Mouse (Mus musculus) bone marrow macrophage, adult 2 months (primary cell): ENCODE data around the gene Elfn1. TPM values are rescaled to one million over a fixed set of nuclear protein-coding genes. Genes with fewer than 3 reads are reported as not detected.

Experiments
- H3K27ac ChIP-seq: 2 replicates; pipeline ENCODE4 v1.5.1; 2012; ENCODE audit warnings: low read depth, low read length; ENCODE audit not compliant: insufficient read depth
- H3K4me1 ChIP-seq: 2 replicates; pipeline ENCODE4 v1.6.1; 2012; ENCODE audit warnings: low read length; ENCODE audit not compliant: control insufficient read depth, insufficient read depth
- H3K4me3 ChIP-seq: 2 replicates; pipeline ENCODE4 v1.5.1; 2012; ENCODE audit warnings: mild to moderate bottlenecking, low read length, moderate library complexity; ENCODE audit not compliant: insufficient read depth
- CTCF ChIP-seq: IDR thresholded peaks from 2 replicates; pipeline ENCODE4 v1.5.1; 2012; ENCODE audit warnings: low read depth, mild to moderate bottlenecking, low read length, moderate library complexity
- POLR2A ChIP-seq: IDR thresholded peaks from 2 replicates; pipeline ENCODE4 v1.6.1; 2012; ENCODE audit warnings: mild to moderate bottlenecking, low read depth, low read length, borderline replicate concordance
- polyA plus RNA-seq: library from polyadenylated mRNA; stranded (reverse); fragments of >200 nt; gene quantifications from 2 replicates; pipeline ENCODE4 v1.2.4, GENCODE M21; 2012; ENCODE audit not compliant: missing spikeins, insufficient read depth, insufficient read length

The Elfn1 gene
- not detected in 2 replicates for polyA plus RNA-seq

DNA sequence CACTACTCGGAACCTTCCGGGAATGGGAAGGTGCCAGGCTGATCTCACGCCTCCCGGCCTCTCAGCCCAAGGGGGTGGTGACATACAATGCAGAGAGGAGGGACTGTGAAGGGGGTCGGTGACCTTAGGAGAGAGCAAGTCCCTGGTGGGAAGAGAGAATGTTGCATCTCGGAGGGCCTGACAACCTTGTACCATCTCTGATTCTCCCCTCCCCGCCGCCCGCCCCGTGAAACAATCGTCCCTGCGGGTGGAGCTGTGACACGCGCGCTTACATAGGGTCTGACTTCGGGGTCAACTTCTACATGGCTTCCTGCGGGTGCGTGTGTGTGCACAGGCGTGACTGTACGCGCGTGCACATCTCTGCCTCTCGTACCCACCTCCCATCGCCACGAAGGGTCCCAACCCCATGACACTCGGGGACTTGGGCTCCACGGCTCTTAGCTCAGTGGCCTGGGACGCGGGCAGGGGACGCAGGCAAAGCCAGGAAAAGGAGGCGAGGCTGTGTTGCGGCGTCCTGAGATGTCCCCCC is at the start of gene Elfn1:
TSS of gene Elfn1 (plus strand) at position 230 of the 529 bp plus-strand sequence.
- Histone ChIP-seq H3K4me3 (peak within 1 kb of the TSS; percentile 32), H3K4me1 (no peaks in the 10 kb centered on the region), H3K27ac (no peak within 1 kb of the TSS)
- no peak for TF ChIP-seq POLR2A
- TF ChIP-seq CTCF: no peak

DNA sequence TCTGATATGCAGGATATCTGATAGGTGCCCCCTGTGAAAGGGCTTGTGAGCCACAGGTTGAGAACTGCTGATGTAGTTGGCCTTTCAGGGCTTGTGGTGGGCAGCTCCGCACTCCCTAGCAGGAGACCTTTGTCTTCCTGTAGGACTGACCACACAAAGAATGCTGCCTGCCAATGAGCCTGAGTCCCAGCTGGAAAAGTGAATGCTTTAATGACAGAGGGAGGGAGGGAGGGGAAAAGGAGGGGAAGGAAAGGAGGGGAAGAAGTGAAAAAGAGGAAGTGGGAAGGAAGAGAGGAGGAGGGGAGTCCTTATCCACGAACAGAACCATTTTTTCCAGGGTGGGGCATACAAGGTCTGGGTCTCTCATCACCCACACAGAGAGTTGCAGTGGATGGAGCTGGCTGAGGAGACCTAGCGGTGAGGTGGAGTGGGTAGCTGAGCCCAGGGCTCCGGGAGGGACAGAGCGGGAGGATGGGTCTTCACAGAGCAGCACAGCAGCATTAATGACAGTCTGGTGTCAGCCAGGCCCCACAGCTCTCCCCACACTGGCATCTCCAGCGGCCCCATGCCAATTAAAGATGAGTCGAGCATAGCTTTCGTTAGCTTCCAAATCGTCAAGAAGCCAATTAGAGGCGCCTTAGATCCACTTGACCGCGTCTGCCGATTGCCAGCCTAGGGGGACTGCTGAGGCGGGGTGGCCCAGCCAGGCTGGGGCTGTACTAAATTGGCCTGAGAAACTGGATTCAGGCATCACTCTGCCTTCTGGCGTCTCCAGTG is 47.2 kb upstream of the Elfn1 start:
- no peak for TF ChIP-seq CTCF
- TF ChIP-seq POLR2A: no peak
- Histone ChIP-seq H3K4me3 (no peak overlapping the region), H3K4me1 (no peaks in the 10 kb centered on the region), H3K27ac (no peak overlapping the region)

DNA sequence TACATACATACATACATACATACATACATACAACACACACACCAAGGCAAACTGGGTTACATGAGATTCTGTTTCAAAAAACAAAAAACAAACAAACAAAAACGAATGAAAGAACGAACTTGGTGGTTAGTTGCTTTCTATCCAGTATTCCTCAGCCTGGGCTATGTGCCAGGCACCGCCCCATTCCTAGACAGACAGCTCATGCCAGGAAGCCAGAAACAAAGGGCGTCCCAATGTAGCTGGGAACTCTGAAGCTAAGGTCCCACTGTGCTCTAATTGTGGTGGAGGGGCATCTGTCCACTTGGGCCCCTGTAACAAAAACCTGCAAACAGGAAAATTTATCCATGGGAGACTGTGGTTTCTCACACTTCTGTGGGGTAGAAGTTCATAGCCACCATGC is 45.0 kb upstream of the Elfn1 start:
- Histone ChIP-seq H3K27ac (no peak overlapping the region), H3K4me3 (no peak overlapping the region), H3K4me1 (no peaks in the 10 kb centered on the region)
- TF ChIP-seq CTCF: no peak
- no peak for TF ChIP-seq POLR2A

DNA sequence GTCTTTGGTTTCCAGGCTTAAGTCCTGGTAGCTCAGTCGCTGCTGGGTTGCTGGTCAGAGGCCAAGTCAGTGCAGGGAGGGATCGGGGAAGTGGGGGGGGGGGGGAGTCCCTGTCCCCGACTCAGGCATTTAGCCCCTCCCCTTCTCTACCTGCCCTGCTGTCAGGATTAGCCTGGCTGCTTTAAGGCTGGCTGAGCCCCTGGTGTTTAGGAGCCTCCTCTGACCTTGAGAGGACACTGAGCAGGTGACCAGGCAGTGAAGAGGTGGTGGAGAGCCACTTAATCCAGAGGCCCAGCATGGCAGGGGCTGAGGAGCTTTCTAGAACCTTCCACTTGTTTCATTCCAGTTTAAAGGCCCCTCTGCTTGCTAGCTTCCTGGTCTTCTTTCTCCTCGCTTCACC is 36.9 kb upstream of the Elfn1 start:
- Histone ChIP-seq H3K27ac (no peak overlapping the region), H3K4me3 (no peak overlapping the region), H3K4me1 (no peaks in the 10 kb centered on the region)
- no peak for TF ChIP-seq POLR2A
- no peak for TF ChIP-seq CTCF

DNA sequence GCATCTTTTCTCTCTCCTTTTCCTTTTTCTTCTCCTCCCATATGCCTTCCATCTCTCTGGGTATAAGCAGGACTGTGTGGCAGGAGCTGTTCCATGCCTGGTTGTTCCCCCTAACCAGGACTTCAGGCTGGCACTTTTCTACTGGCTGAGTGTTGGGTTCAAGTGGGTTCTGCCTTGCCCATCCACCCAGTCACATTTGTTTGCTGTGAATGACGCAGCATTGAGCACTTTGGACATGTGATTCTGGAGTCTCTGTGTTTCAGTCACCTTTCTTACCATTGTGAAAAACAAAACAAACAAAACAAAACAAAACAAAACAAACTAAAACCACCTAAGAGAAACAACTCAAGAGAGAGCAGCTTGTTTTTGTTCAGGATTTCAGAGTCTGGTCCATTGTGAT is 36.2 kb upstream of the Elfn1 start:
- no peak for TF ChIP-seq CTCF
- no peak overlapping the region for H3K4me3 ChIP-seq
- H3K4me1 ChIP-seq: no peaks in the 10 kb centered on the region
- no peak overlapping the region for H3K27ac ChIP-seq

DNA sequence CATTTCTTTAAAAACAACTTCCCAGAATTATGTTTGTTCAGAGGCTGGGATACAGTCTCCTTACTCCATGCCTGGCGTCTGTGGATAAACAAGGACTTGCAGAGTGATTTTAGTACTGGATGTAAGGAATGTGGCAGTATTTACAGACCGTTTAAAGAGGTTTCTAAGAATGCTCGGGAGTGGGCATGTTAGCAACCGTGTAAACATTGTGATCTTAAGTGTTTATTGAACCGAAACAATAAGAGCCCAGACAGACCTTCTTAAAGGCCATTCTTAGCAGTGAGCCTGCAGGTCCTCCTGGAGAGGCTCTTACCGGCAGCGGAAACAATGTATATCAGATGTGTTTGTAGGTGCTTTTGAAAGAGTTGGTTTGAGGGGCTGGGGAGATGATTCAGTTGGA is 30.2 kb upstream of the Elfn1 start:
- no peaks in the 10 kb centered on the region for H3K4me1 ChIP-seq
- H3K4me3 ChIP-seq: no peak overlapping the region
- no peak overlapping the region for H3K27ac ChIP-seq
- no peak for TF ChIP-seq POLR2A
- no peak for TF ChIP-seq CTCF

DNA sequence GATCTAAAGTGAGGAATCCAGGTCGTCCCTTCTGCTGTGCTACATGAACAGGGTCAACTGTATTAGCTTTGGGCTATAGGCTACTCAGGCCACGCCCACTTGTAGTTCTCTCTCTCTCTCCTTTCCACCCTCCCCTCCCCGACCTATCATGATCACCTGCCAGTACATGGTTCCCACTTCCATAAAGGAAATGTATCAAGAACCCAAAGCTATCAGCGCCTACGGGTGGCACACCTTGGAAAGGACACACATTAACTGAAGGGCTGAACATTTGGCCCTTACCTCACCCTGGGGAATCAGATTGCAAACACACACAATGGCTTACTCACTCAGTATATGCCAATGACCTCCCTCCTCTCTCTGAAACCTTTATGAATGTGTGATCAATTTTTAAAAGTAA is 28.0 kb upstream of the Elfn1 start:
- Histone ChIP-seq H3K4me3 (no peak overlapping the region), H3K4me1 (no peaks in the 10 kb centered on the region), H3K27ac (no peak overlapping the region)
- TF ChIP-seq CTCF (no peak), POLR2A (no peak)

DNA sequence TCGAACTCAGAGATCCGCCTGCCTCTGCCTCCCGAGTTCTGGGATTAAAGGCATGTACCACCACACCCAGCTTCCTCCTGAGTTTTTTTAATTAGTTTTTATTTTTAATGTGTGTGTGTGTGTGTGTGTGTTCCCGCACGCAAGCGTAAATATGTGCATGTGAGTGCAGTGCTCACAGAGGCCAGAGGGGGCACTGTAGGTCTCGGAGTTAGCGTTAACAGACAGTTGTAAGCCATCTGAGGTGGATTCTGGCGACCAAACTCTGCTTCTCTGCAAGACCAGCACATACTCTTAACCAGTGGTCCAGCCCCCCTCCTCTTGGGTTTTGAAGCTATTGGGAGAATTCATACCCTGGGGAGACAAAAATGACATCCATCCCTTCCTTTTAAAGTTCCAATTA is 26.6 kb upstream of the Elfn1 start:
- Histone ChIP-seq H3K4me1 (no peaks in the 10 kb centered on the region), H3K27ac (no peak overlapping the region), H3K4me3 (no peak overlapping the region)
- TF ChIP-seq CTCF: no peak
- TF ChIP-seq POLR2A: no peak

DNA sequence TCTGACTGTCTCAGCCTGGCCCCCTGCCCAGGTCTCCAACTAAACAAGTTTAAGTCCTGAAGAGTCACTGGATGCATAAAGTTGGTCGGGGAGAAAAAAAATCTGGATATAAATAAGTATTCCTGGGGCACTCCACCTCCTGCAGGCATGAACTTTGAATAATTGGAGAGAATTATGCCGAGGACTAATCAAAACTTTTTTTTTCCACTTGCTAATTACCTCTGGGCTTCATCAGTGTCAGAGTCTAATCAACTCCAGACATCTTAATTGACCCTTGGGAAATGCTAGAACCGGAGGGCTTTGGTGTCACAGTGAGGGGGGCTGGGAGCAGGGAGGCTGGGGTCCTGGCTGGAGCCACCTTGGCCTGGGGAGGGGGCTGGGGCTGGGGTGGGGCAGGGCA is 19.1 kb upstream of the Elfn1 start:
- no peak for TF ChIP-seq POLR2A
- TF ChIP-seq CTCF: no peak
- Histone ChIP-seq H3K4me1 (no peaks in the 10 kb centered on the region), H3K27ac (no peak overlapping the region), H3K4me3 (no peak overlapping the region)

DNA sequence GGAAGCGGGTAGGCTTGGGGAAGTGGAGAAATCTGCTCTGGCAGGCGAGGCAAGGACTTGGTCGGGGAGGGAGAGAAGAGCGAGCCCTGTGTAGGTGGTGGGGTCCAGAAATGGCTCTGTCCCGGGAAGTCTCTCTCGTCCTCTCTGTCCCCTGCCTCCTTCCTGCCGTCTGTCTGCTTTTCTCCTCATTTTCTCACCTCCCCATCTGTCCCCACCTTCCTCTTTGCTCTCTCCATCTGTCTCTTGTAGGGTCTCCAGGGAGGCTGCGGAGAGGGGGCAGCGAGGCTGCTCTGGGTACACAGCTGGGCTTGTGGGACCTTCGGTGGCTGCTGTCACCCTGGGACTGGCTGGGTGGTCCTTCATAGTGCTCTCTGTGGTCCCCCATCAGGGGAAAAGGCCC is 18.4 kb upstream of the Elfn1 start:
- H3K4me1 ChIP-seq: no peaks in the 10 kb centered on the region
- TF ChIP-seq CTCF: no peak
- no peak for TF ChIP-seq POLR2A
- no peak overlapping the region for H3K4me3 ChIP-seq
- no peak overlapping the region for H3K27ac ChIP-seq
